Mouse (Mus musculus) cerebellum, adult 2 months (tissue): ENCODE data around the gene Sel1l3.

Experiments used
- CTCF ChIP-seq: fragments of 200-500 bp; IDR thresholded peaks from 2 replicates; pipeline ENCODE4 v1.5.1; 2011; ENCODE audit warnings: low read depth, mild to moderate bottlenecking, control low read depth, low read length, moderate library complexity, borderline replicate concordance; ENCODE audit not compliant: insufficient read depth
- POLR2A ChIP-seq: fragments of 200-500 bp; IDR thresholded peaks from 2 replicates; pipeline ENCODE4 v1.6.1; 2011; ENCODE audit warnings: low read length, control low read depth, borderline replicate concordance; ENCODE audit not compliant: insufficient read depth

- no peak for TF ChIP-seq CTCF
- no peak for TF ChIP-seq POLR2A
Measured at GRCm38 (mm10) chr5:53254821-53255220, 41.1 kb upstream of the Sel1l3 start.
